Comparison of ENCODE assay signal across 7 mouse cellular contexts in the genomic region with DNA sequence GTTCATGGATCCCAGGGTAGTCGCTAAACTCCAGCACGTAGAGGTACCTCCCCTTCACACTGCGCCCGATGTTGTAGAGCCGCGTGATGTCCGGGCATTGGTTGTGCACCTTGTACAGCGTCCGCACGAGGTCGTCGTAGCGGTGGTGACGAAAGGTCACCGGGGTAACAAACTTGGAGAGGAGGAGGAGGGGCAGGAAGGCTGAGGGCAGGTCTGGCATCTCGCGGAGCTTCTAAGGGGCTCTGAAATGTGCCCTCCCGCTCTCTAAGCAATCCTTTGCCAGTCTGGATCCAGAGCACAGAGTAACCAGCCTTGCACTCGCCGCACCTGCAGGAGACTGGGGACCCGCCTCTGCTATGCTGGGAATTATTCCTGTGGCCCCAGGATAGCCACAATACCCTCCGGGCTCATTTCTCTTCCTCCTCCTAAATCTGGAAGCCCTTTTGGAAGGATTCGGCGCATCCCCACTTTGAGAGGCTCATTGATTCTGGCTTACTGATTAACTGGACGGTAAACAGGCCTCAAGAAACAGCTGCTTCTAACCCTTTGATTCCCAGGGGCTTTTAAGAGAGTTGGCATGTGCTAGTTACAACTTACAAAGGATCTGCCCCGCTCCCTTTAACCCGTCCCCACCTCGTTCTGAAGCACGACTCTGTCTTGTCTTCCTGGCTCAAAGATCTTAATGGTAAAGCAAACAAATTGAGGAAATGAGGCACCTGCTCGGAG. TPM values are rescaled to one million over a fixed set of nuclear protein-coding genes. Genes with fewer than 3 reads are reported as not detected.
A peak's percentile ranks its signal among the peaks of the same experiment; 100 is the strongest.
DNase-seq lines count a peak whose midpoint lies in the region; ATAC-seq lines count a peak whose summit lies in the region.

A gene (minus strand): TSS at position 488 of the 726 bp plus-strand sequence.

- intact Hi-C loops in left cerebral cortex, postnatal 14 days (cut with DNase I) = no loop called here
- intact Hi-C loops in gastrocnemius, postnatal 14 days (cut with DNase I; ENCODE audit: low total_unique reads) = no loop called here

- no peak within 1 kb of the TSS for H3K27ac ChIP-seq in forebrain, embryonic 15.5 days (replicated peaks)
- no peak within 1 kb of the TSS for H3K27ac ChIP-seq in midbrain, embryonic 12.5 days (replicated peaks)

- no peaks in the 10 kb centered on the region for H3K27me3 ChIP-seq in forebrain, embryonic 15.5 days
- peaks cover 17% of the 10 kb centered on the region for H3K27me3 ChIP-seq in midbrain, embryonic 12.5 days

- H3K36me3 ChIP-seq in forebrain, embryonic 15.5 days = no peaks in the 10 kb centered on the region
- no peaks in the 10 kb centered on the region for H3K36me3 ChIP-seq in midbrain, embryonic 12.5 days

- peaks cover 6% of the 10 kb centered on the region for H3K4me1 ChIP-seq in forebrain, embryonic 15.5 days
- peaks cover 7% of the 10 kb centered on the region; the same call in 1 of the 2 replicates for H3K4me1 ChIP-seq in midbrain, embryonic 12.5 days

- 16% methylated on average over 30 of the region's 30 CpGs for WGBS in forebrain, embryonic 15.5 days
- WGBS in midbrain, embryonic 12.5 days = 15% methylated on average over 30 of the region's 30 CpGs

- DNase-seq in embryo, embryonic 10 days (ENCODE audit: low spot score) = peak; percentile 65
- DNase-seq in kidney, postnatal 36 days = peak; percentile 79 to 84
- no peak for DNase-seq in left cerebral cortex, postnatal 14 days (ENCODE audit: low spot score in 2 of 2)
- no peak for DNase-seq in gastrocnemius, postnatal 14 days
- DNase-seq in layer of hippocampus, adult 9-11 months = no peak

- H3K4me2 ChIP-seq in forebrain, embryonic 15.5 days (replicated peaks) = peak within 1 kb of the TSS; percentile 22; the same call in 1 of the 2 replicates
- peak within 1 kb of the TSS; percentile 42 for H3K4me2 ChIP-seq in midbrain, embryonic 12.5 days (replicated peaks)

- no peak within 1 kb of the TSS for H3K9ac ChIP-seq in forebrain, embryonic 15.5 days (replicated peaks)
- H3K9ac ChIP-seq in midbrain, embryonic 12.5 days (replicated peaks) = no peak within 1 kb of the TSS

- no peaks in the 10 kb centered on the region for H3K9me3 ChIP-seq in forebrain, embryonic 15.5 days
- no peaks in the 10 kb centered on the region for H3K9me3 ChIP-seq in midbrain, embryonic 12.5 days

- no peak for ATAC-seq in forebrain, embryonic 15.5 days (replicated peaks)
- ATAC-seq in midbrain, embryonic 12.5 days (ENCODE audit: low FRiP score, low read depth) = no peak

- H3K4me3 ChIP-seq in forebrain, embryonic 15.5 days = no peak within 1 kb of the TSS
- 0 out of 2 replicates have a peak within 1 kb of the TSS, but pooled peaks have one; percentile 2 for H3K4me3 ChIP-seq in midbrain, embryonic 12.5 days

RNA-seq across cellular contexts. Expression of the gene that starts here (rescaled TPM):
- 0.36 and 0.38 TPM in 2 replicates for polyA plus RNA-seq in forebrain, embryonic 15.5 days (2015; fragmentation: Nextera tagmentation; extraction: Ambion mirVana)
- 0.16 and 0.24 TPM in 2 replicates for polyA plus RNA-seq in midbrain, embryonic 12.5 days (2016; fragmentation: Nextera tagmentation; extraction: Ambion mirVana)
- total RNA-seq in left cerebral cortex, postnatal 14 days (2021) = under 1 TPM; 0.15 to 0.31 TPM
- not detected for total RNA-seq in gastrocnemius, postnatal 14 days (2021)

Comparison
In these comparisons a context has a peak if more than half of its experiments do, and no peak if none do; other contexts are left out.
1. DNase-seq: peak in embryo, embryonic 10 days (single experiment) and kidney, postnatal 36 days (2 of 2); none in left cerebral cortex, postnatal 14 days (0 of 2), gastrocnemius, postnatal 14 days (single experiment) and layer of hippocampus, adult 9-11 months (single experiment).